Mouse (Mus musculus) intestine, postnatal 0 days (tissue): Measurements from ENCODE around the gene Vsir. TPM values are rescaled to one million over a fixed set of nuclear protein-coding genes. Genes with fewer than 3 reads are reported as not detected.

ENCODE experiments used
- ATAC-seq: fragments of 200-750 bp; cut with Nextera tagmentation; 2 replicates; pipeline ENCODE4 v1.8.0; 2017; ENCODE audit warnings: mild to moderate bottlenecking, moderate TSS enrichment, moderate library complexity
- H3K27ac ChIP-seq: fragments of 300-500 bp; sonication (generic); 2 replicates; pipeline ENCODE4 v1.5.1; 2014; ENCODE audit warnings: mild to moderate bottlenecking, low read depth, low read length, moderate library complexity
- H3K27me3 ChIP-seq: fragments of 300-500 bp; sonication (generic); replicated peaks from 2 replicates; pipeline ENCODE4 v1.6.1; 2014; ENCODE audit warnings: low read length, mixed read lengths; ENCODE audit not compliant: control insufficient read depth, insufficient read depth
- H3K36me3 ChIP-seq: fragments of 300-500 bp; sonication (generic); 2 replicates; pipeline ENCODE4 v1.6.1; 2014; ENCODE audit warnings: mild to moderate bottlenecking, moderate library complexity; ENCODE audit not compliant: control insufficient read depth, insufficient read depth
- H3K4me1 ChIP-seq: fragments of 300-500 bp; sonication (generic); replicated peaks from 2 replicates; pipeline ENCODE4 v1.6.1; 2014; ENCODE audit warnings: antibody characterized with exemption, low read length, mixed read lengths; ENCODE audit not compliant: control insufficient read depth, insufficient read depth
- H3K4me2 ChIP-seq: fragments of 300-500 bp; sonication (generic); replicated peaks from 2 replicates; pipeline ENCODE4 v1.6.1; 2014; ENCODE audit warnings: low read depth, mild to moderate bottlenecking, moderate library complexity
- H3K4me3 ChIP-seq: fragments of 300-500 bp; sonication (generic); 2 replicates; pipeline ENCODE4 v1.5.1; 2014; ENCODE audit warnings: low read depth, low read length
- H3K9ac ChIP-seq: fragments of 300-500 bp; sonication (generic); 2 replicates; pipeline ENCODE4 v1.6.1; 2014; ENCODE audit warnings: mild to moderate bottlenecking, low read depth, low read length
- H3K9me3 ChIP-seq: fragments of 300-500 bp; sonication (generic); 2 replicates; pipeline ENCODE4 v1.6.1; 2016; ENCODE audit warnings: mixed run types; ENCODE audit not compliant: control insufficient read depth
- CTCF ChIP-seq: sonication (generic); IDR thresholded peaks from 2 replicates; pipeline ENCODE4 v1.5.1; 2016; ENCODE audit warnings: low read depth, mild to moderate bottlenecking, control low read depth, antibody characterized with exemption, moderate library complexity
- WGBS: fragments of 180-500 bp; shearing (Covaris S2); extraction: QIAGEN DNeasy Blood & Tissue Kit; methylation state at CpG from one replicate; pipeline ENCODE4 v1.1.7; 2014; 5-methylcytosine and 5-hydroxymethylcytosine counted together
- polyA plus RNA-seq: library from polyadenylated mRNA; unstranded; fragments of >200 nt; fragmentation: Nextera tagmentation; extraction: Ambion mirVana; gene quantifications from 2 replicates; pipeline ENCODE4 v1.2.1, GENCODE M21; 2015

The Vsir gene
- polyA plus RNA-seq, 1 experiment from 2014 or later = 9.7 TPM

GRCm38 (mm10) chr10:60367904-60368303, 21.3 kb downstream of the Vsir start:
- Histone ChIP-seq H3K9ac (no peak overlapping the region), H3K4me1 (no peaks in the 10 kb centered on the region), H3K4me2 (no peak overlapping the region), H3K36me3 (peaks cover 25% of the 10 kb centered on the region; the same call in 1 of the 2 replicates), H3K4me3 (no peak overlapping the region), H3K9me3 (no peaks in the 10 kb centered on the region), H3K27me3 (no peaks in the 10 kb centered on the region), H3K27ac (no peak overlapping the region)
- WGBS = 79% methylated on average over 4 of the region's 4 CpGs
- ATAC-seq = no peak
- TF ChIP-seq CTCF = no peak

- Histone ChIP-seq H3K9ac (no peak overlapping the region), H3K27me3 (no peaks in the 10 kb centered on the region), H3K4me2 (no peak overlapping the region), H3K4me1 (no peaks in the 10 kb centered on the region), H3K27ac (no peak overlapping the region), H3K4me3 (no peak overlapping the region), H3K9me3 (no peaks in the 10 kb centered on the region), H3K36me3 (peaks cover 18% of the 10 kb centered on the region; the same call in 1 of the 2 replicates)
- no peak for ATAC-seq
- WGBS = 89% methylated on average over 6 of the region's 6 CpGs
- TF ChIP-seq CTCF = no peak
Observed at GRCm38 (mm10) chr10:60369405-60369804, 22.8 kb downstream of the Vsir start.

GRCm38 (mm10) chr10:60370098-60370497, 23.4 kb downstream of the Vsir start:
- no peak for ATAC-seq
- H3K9me3 ChIP-seq = no peaks in the 10 kb centered on the region
- no peak overlapping the region for H3K4me3 ChIP-seq
- no peak for TF ChIP-seq CTCF
- no peaks in the 10 kb centered on the region for H3K4me1 ChIP-seq
- peaks cover 18% of the 10 kb centered on the region; the same call in 1 of the 2 replicates for H3K36me3 ChIP-seq
- H3K27ac ChIP-seq = no peak overlapping the region
- H3K4me2 ChIP-seq = no peak overlapping the region
- H3K27me3 ChIP-seq = no peaks in the 10 kb centered on the region
- whole genome bisulfite sequencing = 77% methylated on average over 2 of the region's 2 CpGs
- no peak overlapping the region for H3K9ac ChIP-seq

GRCm38 (mm10) chr10:60370601-60371061, 24.0 kb downstream of the Vsir start:
- Histone ChIP-seq H3K36me3 (peaks cover 18% of the 10 kb centered on the region; the same call in 1 of the 2 replicates), H3K9ac (no peak overlapping the region), H3K27me3 (no peaks in the 10 kb centered on the region), H3K4me3 (no peak overlapping the region), H3K4me1 (no peaks in the 10 kb centered on the region), H3K4me2 (no peak overlapping the region), H3K27ac (no peak overlapping the region), H3K9me3 (no peaks in the 10 kb centered on the region)
- TF ChIP-seq CTCF = no peak
- WGBS = 78% methylated on average over 5 of the region's 5 CpGs
- no peak for ATAC-seq

GRCm38 (mm10) chr10:60371596-60372386, 25.1 kb downstream of the Vsir start:
- no peak overlapping the region for H3K9ac ChIP-seq
- no peak overlapping the region for H3K27ac ChIP-seq
- peaks cover 13% of the 10 kb centered on the region; the same call in 1 of the 2 replicates for H3K36me3 ChIP-seq
- H3K27me3 ChIP-seq = no peaks in the 10 kb centered on the region
- H3K4me1 ChIP-seq = no peaks in the 10 kb centered on the region
- no peak overlapping the region for H3K4me3 ChIP-seq
- no peak overlapping the region for H3K4me2 ChIP-seq
- no peak for ATAC-seq
- no peaks in the 10 kb centered on the region for H3K9me3 ChIP-seq
- 83% methylated on average over 5 of the region's 5 CpGs for WGBS
- no peak for TF ChIP-seq CTCF

GRCm38 (mm10) chr10:60373543-60373936, 26.9 kb downstream of the Vsir start:
- Histone ChIP-seq H3K27ac (no peak overlapping the region), H3K4me2 (no peak overlapping the region), H3K4me1 (no peaks in the 10 kb centered on the region), H3K27me3 (no peaks in the 10 kb centered on the region), H3K9ac (no peak overlapping the region), H3K4me3 (no peak overlapping the region), H3K36me3 (peaks cover 12% of the 10 kb centered on the region; the same call in 1 of the 2 replicates), H3K9me3 (no peaks in the 10 kb centered on the region)
- ATAC-seq = no peak
- no peak for TF ChIP-seq CTCF
- whole genome bisulfite sequencing = 51% methylated on average over 6 of the region's 6 CpGs
